ENCODE assay signal across 25 mouse cellular contexts in the genomic region with DNA sequence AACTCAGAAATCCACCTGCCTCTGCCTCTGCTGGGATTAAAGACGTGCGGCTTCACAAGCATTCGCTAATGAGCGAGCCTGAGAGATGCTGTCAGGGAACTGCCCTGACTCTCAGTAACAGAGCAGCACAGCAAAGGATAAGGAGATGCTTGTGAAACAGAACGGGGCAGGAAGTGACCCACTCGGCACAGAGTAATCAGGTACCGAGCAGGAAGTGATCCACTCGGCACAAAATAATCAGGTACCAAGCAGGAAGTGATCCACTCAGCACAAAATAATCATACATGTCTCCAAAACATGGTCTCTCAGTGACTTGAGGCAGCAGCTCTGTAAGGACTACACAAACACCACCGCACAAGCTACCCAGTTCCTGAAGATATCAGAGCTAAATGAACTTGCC. TPM values are rescaled to one million over a fixed set of nuclear protein-coding genes. Genes with fewer than 3 reads are reported as not detected.
DNase-seq lines count a peak whose midpoint lies in the region; ATAC-seq lines count a peak whose summit lies in the region.
"Had no signal": no experiment of that assay in that cellular context is flagged by ENCODE, and none has a peak within 500 bp of the region (broad histone marks: within the 10 kb centered on the region; RNA-seq: fewer than 3 reads in every experiment).

No protein-coding gene starts in this region.

- 0 out of 2 replicates have a peak, but pooled peaks have one; percentile 19 for ATAC-seq in erythroid progenitor cell, adult 5-6 weeks (replicated peaks; ENCODE audit: low FRiP score, poor library complexity, severe bottlenecking)
- ATAC-seq: forebrain, embryonic 15.5 days; intestine, embryonic 15.5 days had no signal

- intact Hi-C loops in heart, postnatal 25 days (cut with DNase I), result no loop called here

- H3K36me3 ChIP-seq in heart, embryonic 10.5 days, result no peaks in the 10 kb centered on the region
- H3K36me3 ChIP-seq: embryonic facial prominence, embryonic 15.5 days; forebrain, embryonic 12.5 days; forebrain, embryonic 15.5 days; heart, embryonic 12.5 days; heart, embryonic 15.5 days; intestine, embryonic 15.5 days had no signal

- peak; percentile 74 for DNase-seq in heart, embryonic 10.5 days (ENCODE audit: low spot score)
- no peak for DNase-seq in heart, adult 18-20 months
- DNase-seq in naive thymus-derived CD4-positive, alpha-beta T cell, adult 2 months (ENCODE audit: low read depth), result peak; percentile 22
- no peak for DNase-seq in spleen, postnatal 10 days (ENCODE audit: low spot score in 2 of 2)
- DNase-seq in heart, postnatal 25 days (ENCODE audit: low spot score), result no peak
- DNase-seq: adrenal gland, postnatal 14 days; B cell, adult 2 months; cerebellum, adult 11 months; cerebellum, adult 8-10 months; cerebellum, postnatal 10 days; cerebellum, postnatal 36 days; embryo, embryonic 11 days; gastrocnemius, postnatal 25 days; heart, postnatal 10 days; heart, postnatal 4 days; kidney, adult 11 months; kidney, adult 8-10 months had no signal

- no peaks in the 10 kb centered on the region for H3K27me3 ChIP-seq in heart, embryonic 10.5 days (ENCODE audit: insufficient read depth, poor library complexity, severe bottlenecking)
- H3K27me3 ChIP-seq: embryonic facial prominence, embryonic 15.5 days; forebrain, embryonic 12.5 days; forebrain, embryonic 15.5 days; heart, embryonic 12.5 days; heart, embryonic 15.5 days; intestine, embryonic 15.5 days had no signal

- no peak overlapping the region for H3K27ac ChIP-seq in heart, embryonic 10.5 days
- H3K27ac ChIP-seq: embryonic facial prominence, embryonic 15.5 days; forebrain, embryonic 12.5 days; forebrain, embryonic 15.5 days; heart, embryonic 15.5 days; hindbrain, embryonic 14.5 days; intestine, embryonic 15.5 days had no signal

- H3K9me3 ChIP-seq in heart, embryonic 10.5 days, result no peaks in the 10 kb centered on the region
- H3K9me3 ChIP-seq: embryonic facial prominence, embryonic 15.5 days; forebrain, embryonic 12.5 days; forebrain, embryonic 15.5 days; heart, embryonic 12.5 days; heart, embryonic 15.5 days; intestine, embryonic 15.5 days had no signal

- H3K4me1 ChIP-seq in heart, embryonic 10.5 days, result no peaks in the 10 kb centered on the region
- H3K4me1 ChIP-seq: embryonic facial prominence, embryonic 15.5 days; forebrain, embryonic 12.5 days; forebrain, embryonic 15.5 days; heart, embryonic 12.5 days; heart, embryonic 15.5 days; intestine, embryonic 15.5 days had no signal

- 78% methylated on average over 9 of the region's 9 CpGs for whole genome bisulfite sequencing in heart, embryonic 10.5 days

- no peak overlapping the region for H3K4me3 ChIP-seq in heart, embryonic 10.5 days
- H3K4me3 ChIP-seq: embryonic facial prominence, embryonic 15.5 days; forebrain, embryonic 12.5 days; forebrain, embryonic 15.5 days; heart, embryonic 12.5 days; heart, embryonic 15.5 days; intestine, embryonic 15.5 days had no signal

RNA-seq across cellular contexts. Expression of a gene that starts 37.2 kb away (rescaled TPM):
- polyA plus RNA-seq in heart, embryonic 10.5 days (2016; fragmentation: Nextera tagmentation; extraction: Ambion mirVana), result 67.9 and 78.9 TPM in 2 replicates
- total RNA-seq in heart, adult 18-20 months (2021), result under 1 TPM; 0.62 to 0.65 TPM
- total RNA-seq in erythroid progenitor cell, adult 5-6 weeks (2015; ENCODE audit: low replicate concordance), result 217 and 252 TPM in 2 replicates
- 391 and 426 TPM in 2 replicates for total RNA-seq in erythroid progenitor cell, adult 5-6 weeks (2017; ENCODE audit: low replicate concordance)
- 1 to 10 TPM; 1.1 to 1.2 TPM for total RNA-seq in heart, postnatal 25 days (2021)

Comparison
In these comparisons a context has a peak if more than half of its experiments do, and no peak if none do; other contexts are left out.
1. DNase-seq: peak in heart, embryonic 10.5 days (single experiment) and naive thymus-derived CD4-positive, alpha-beta T cell, adult 2 months (single experiment); none in heart, adult 18-20 months (0 of 2), spleen, postnatal 10 days (0 of 2) and heart, postnatal 25 days (single experiment).
2. RNA of a gene that starts 37.2 kb away (total RNA-seq): 217 to 426 TPM in erythroid progenitor cell, adult 5-6 weeks; 1.1 to 1.2 TPM in heart, postnatal 25 days and 0.62 to 0.65 TPM in heart, adult 18-20 months; every median in the first group is over 10 times any median in the second.